Mouse (Mus musculus): ENCODE results near the gene Krt87.
A peak's percentile ranks its signal among the peaks of the same experiment; 100 is the strongest.

Krt87 gene

DNA sequence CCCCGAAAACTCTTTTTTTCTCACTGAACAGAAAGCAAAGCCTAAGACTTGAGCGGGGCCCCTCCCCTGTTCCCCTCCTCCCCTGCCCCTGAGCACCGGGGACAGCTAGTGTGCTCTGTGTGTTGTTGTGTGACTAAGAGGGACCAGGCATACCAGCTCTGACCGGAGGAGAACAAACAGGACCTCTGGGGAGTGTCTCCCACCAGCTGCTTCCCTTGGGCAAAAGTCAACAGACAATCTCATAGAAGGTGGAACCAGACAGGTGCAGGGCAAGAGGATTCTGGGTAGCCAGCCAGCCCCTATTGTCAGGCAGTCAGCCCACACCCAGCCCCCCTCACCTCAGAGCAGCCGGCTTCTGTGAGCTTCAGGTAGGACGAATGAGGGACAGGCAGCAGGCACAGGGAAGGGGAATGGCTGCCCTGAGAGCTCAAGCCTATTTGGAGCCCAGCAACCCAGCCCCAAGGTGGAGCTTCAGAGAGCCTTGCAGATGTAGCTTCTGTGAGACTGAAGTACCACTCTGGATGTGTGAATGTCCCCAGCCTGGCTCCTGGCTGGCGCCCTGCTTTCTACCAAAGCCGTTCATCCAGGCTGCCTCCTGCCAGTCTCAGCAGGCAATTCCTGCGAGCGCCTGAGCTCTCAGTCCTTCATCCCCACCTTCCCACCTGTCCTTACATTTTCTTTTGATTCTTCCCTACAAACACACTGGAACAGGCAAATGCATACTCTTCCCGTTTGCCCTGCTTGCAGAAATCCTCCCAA is 23.6 kb downstream of the Krt87 start:
- DNase-seq (ENCODE audit: low spot score), result no peak

DNA sequence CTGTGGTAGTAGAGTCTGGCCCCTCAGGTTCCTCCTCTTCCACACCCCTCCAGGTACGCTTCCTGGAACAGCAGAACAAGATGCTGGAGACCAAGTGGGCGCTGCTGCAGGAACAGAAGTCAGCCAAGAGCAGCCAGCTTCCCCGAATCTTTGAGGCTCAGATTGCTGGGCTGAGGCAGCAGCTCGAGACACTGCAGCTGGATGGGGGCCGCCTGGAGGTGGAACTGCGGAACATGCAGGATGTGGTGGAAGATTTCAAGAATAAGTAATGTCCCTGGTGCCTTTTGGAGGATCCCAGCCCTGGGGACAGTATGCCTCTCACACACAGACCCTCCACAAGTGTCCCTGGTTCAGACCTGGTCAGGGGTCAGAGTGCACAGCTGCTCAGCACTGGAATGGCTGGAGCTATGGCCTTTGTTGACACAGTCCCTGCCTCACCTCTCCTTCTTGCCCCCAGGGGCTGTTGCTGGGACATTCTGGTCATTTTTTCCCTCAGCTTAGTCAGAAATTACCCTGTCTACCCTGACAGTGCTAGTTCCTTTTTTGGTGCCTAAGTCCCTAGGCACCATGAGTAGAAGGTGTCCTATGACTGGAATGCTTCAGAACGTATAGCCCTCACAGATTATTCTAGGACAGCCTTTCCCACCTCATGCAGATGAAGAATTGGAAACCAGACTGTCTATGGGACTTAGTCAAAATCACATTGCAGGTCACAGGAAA is 24.5 kb downstream of the Krt87 start:
- no peak for DNase-seq (ENCODE audit: low spot score)

DNA sequence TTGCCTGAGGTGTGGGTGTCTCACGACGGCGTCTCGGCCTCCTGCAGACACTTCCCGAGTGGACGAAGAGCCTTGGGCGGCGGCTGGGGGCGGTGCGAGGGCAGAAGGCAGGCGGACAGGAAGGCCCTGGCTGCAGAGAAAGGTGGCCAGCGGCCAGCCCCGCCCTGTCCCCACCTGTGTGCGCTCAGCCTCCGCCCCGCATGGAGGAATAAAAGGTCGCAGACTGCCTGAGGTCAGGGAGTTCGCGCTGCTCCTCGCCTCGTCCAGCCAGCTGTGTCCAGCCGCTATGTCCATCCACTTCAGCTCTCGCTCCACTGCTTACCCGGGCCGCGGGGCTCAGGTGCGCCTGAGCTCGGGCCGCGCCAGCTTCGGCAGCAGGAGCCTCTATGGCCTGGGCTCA is 26.4 kb downstream of the Krt87 start:
- no peak for DNase-seq (ENCODE audit: low spot score)

DNA sequence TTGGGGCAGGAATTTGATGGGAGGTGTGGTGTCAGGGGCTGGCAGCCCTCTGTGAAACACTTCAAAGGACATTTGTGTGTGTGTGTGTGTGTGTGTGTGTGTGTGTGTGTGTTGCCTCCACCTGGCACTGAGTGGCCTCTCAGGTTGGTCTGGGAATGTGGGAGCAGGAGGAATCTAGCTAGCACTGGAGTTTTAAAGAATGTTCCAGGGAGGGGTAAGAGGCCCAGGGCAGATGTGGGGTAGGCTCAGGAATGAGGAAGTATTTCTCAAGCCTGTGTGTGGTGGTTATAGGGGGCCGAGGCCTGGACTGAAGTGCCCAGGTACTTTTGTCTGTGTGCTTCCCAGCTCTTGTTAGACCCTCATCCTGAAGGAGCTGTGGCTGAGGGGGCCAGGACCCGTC is 27.8 kb downstream of the Krt87 start, which contains the start of gene Krt7:
TSS of gene Krt7 (plus strand) at position 269 of the 400 bp plus-strand sequence.
- DNase-seq (ENCODE audit: low spot score), result no peak

DNA sequence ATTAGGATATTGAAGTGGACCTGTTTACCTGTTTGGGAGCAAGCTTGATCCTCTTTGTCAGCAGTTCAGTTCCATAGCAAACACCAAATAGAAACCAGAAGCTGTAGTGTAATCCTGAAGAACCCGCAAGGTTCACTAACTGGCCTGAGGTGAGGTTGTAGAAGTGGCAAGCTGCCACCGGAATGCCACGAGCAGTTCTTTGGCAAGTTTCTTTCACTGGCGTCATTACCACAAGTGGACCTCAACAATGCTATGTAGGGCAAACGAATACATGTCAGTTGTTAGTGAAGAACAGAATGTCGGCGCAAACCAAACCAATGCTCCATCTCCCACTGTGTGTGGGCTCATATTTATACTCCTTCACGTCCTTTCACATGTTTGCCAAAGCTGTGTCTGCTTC is 40.3 kb downstream of the Krt87 start:
- DNase-seq (ENCODE audit: low spot score), result no peak

DNA sequence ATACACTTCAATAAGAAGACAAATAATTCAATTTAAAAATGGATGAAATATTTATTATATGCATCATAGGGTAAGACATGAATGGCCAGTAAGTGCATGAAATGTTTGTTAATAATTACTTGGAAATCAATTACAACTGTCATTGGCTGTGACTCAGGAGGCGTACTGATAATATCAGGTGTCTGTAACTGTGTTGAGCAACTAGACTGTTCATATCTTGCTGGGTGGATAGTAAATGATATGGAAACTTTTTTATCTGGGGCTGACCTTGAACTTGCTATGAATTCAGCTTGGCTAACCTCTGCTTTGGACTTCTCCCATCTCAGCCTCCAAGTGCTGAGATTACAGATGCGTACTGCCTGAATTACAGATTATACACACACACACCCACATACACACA is 40.9 kb downstream of the Krt87 start:
- no peak for DNase-seq (ENCODE audit: low spot score)

DNA sequence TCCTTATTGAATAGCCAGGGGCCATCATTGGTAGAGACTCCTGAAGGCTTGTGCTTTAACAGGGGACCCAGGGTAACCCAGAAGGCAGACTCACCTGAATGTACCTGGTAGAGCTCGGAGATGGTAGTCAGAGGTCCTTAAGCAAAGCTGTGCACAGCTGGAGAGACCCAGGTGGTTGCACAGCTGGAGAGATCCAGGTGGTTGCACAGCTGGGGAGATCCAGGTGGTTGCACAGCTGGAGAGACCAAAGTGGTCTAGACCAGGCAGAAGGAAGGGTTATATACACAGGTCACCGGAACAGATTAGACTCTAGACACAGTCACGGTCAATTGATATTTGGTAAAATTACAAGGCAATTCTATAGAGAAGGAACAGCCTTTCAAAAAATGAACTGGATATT is 41.7 kb downstream of the Krt87 start:
- no peak for DNase-seq (ENCODE audit: low spot score)

DNA sequence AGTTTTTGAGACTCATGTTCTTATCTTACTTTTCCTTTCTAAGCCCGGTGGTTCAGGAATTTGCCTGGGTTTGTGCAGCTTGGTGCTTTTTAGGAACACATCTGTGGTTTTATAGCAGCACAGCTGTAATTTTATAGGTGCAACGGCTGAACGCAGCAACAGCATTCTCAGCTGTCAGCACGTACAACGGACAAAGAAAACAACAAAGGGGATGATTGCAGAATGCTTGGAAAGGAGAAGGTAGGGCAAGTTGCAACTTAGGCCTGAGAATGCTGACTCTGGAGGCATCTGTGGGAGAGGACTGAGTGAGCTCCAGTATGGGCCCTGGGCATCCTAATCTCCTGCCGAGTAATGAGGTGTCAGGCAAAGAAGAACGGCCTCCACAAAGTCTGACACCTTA is 42.1 kb downstream of the Krt87 start:
- no peak for DNase-seq (ENCODE audit: low spot score)

DNA sequence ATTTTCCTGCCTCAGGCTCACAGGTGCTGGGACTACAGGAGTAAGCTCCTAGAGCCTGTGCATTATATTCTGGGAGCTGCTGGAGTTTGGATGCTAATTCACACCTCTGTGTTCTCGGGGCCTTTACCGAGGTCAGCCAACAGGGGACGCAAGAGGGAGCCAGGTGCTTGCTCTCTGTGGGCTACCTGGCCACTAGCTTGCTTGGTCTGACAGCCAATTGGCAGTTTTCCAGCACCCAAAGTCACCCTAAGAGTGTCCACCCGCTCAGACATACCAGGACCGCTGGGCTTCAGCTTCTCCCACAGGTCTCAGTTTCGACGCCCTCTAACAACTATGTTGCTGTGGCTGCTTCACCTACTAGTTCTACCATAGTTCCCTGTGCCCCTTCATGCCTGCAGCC is 43.7 kb downstream of the Krt87 start:
- DNase-seq (ENCODE audit: low spot score), result no peak

DNA sequence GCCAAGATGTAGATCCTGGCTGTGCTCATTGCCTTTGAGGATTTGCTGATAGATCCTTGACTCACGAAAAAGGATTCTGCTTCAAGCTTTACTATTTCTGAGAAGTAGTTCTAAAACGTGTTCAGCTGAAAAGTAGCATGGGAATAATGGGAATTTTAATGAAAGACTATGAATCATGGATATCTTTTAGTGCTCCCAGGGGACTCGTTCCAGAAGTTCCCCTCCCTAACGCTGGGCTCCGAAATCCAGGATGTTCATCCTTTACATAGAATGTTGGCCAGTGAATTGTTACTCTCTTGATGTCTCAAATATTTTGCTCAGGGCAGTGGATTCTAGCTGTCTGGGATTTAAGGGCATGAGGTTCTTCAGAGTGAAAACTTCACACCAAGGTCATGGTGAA is 46.4 kb downstream of the Krt87 start:
- DNase-seq (ENCODE audit: low spot score), result no peak

DNA sequence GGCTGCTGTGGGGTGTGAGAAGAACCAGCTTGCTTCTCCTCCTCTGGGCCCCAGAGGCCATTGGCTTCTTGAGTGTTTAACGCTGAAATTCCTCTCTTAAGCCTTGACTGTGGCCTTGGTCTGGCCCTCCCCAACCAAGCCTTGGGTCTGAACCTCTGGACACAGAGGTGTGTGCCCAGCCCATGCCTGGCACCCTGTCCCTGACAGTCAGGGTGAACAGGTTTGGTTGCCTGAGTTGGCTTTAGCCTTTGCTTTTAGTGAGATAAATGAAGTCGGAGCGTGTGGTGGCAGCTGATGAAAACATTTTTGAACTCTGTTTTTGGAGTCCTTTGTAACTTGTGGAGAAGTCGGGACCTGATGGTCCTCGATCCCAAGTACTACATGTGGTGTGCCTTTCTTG is 48.4 kb downstream of the Krt87 start:
- no peak for DNase-seq (ENCODE audit: low spot score)

DNA sequence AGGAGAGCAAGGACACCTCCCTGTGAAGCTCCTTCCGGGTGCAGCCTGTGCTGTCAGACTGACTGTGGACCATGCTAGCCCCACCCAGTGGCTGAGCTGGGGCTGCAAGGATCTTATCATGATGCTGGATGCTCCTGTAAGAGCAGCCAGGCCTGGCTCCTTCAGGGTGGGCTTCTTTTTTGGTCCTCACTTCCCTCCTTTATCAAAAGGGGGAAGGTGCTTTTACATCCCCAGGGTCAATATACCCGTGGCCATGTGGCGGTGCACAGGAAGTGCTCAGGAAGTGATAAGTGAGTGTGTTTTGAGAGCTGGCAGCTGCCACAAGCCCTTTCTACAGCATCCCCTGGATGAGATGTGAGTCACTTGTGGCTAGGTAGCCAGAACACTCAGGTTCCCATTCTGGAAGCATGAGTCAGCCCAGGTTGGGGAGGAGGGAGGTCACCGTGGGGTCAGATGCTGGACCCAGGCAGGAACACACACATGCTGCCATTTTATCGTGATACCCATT is 50.5 kb downstream of the Krt87 start:
- DNase-seq (ENCODE audit: low spot score), result no peak

DNA sequence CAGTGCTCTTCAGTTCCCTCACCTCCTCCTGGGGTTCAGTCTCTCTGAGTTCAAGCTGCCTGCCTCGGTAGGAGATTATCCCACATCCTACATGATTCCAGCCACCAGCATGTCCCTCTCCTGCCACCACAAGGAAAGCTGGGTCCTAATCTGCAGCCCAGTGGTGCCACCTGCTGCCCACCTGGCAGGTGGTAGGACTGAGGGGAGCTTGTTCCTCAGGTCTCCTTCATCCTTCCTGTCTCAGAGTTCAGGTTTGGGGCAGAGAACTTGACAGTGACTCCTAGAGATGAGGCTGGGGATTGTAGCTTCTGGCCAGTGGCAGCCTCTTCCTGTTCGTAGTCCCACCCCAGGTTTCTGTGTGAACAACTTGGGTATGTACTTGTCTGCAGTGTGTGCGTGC is 51.4 kb downstream of the Krt87 start:
- no peak for DNase-seq (ENCODE audit: low spot score)

DNA sequence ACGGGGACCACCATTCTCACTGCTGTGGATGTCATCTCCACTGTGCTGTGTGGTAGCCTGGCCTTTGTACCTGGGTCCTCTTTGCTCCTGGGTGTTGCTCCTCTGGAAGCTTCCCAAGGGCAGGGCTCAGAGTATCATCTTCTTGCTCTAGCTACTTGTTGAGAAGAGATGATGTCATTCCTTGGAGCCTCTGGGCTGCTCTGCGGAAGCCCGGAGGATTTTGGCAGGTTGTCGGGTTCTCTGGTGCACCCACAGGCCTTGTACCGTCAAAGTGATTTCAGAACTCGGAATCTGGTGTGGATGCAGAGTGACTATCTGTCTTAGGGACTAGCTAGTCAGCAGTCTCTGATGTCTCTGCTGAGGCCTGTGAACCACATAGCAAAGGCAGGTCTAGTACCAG is 53.5 kb downstream of the Krt87 start:
- no peak for DNase-seq (ENCODE audit: low spot score)

DNA sequence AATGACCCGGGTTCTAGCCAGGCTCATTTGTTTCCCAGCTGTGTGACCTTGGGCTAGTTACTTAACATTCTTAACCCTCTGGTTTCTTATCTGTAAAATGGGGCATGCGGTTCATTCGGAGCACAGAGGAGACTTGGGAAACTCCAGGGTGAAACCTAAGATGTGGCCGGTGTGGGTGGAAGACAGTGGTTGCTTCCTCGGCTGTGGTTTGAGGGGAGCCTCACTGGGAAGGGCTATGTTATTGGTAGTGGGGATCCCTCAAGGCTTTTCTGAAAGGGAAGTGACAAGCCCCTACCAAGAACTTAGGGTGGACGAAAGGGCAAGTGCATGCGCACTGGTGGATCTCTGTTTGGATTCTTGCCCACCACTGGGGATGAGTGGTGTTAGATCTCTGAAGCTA is 54.0 kb downstream of the Krt87 start:
- no peak for DNase-seq (ENCODE audit: low spot score)

DNA sequence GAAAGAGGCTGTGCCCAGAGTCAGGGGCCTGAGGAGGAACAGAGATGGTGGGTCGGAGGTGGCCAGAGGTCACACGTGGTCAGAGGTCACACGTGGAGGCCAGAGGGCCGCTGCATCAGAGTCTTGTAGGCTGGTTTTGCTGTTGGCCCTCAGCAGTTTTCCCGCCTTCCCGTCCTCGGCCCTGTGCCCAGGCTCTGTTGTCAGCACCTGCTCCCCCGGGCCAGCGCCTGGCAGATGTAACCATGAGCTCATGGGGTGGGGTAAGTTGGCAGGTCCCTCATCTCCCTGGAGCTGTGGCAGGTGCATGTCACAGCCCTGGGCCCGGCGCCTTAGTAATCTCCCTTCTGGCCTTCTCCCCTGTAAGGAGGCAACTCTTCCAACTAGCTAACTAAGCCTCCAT is 55.8 kb downstream of the Krt87 start:
- peak; percentile 57 for DNase-seq (ENCODE audit: low spot score)

DNA sequence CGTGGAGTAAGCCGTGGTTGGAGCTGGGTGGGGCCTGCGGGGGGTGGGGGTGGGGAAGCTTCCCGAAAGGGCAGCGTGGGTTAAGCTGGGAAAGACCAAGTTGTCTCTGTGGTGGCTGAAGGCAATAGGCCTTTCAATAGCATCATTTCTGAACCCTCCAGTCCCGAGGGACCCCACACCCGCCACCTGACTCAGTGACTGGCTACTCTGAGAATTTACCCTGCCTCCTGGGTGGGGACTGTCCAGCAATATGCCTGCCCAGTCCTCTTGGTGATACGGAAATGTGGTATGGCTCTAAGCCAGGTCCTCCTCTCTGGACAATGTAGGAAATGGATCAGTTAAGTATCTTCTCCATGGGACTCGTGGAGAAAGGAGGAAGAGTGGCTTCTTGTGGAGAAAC is 56.8 kb downstream of the Krt87 start:
- DNase-seq (ENCODE audit: low spot score), result no peak
